Mouse (Mus musculus) c-Kit-positive CD71-positive TER-119-negative erythroid progenitor cells, embryonic 14.5 days (primary cell): ENCODE results near the gene Mfsd14a.
"Not testable (repeated sequence)": the region's sequence is repeated elsewhere in the genome, so short reads cannot be mapped to it uniquely, and the experiment has no call there.

Experiments
- DNase-seq: peaks from one replicate; pipeline ENCODE4 v3.0.0-alpha.2; 2013; ENCODE audit warnings: low read depth

Mfsd14a gene

GRCm38 (mm10) chr3:116662463-116662863 lies at the start of gene Mfsd14a:
Gene Mfsd14a (minus strand): TSS chr3:116662677.
- DNase-seq, result peak; percentile 90

DNA sequence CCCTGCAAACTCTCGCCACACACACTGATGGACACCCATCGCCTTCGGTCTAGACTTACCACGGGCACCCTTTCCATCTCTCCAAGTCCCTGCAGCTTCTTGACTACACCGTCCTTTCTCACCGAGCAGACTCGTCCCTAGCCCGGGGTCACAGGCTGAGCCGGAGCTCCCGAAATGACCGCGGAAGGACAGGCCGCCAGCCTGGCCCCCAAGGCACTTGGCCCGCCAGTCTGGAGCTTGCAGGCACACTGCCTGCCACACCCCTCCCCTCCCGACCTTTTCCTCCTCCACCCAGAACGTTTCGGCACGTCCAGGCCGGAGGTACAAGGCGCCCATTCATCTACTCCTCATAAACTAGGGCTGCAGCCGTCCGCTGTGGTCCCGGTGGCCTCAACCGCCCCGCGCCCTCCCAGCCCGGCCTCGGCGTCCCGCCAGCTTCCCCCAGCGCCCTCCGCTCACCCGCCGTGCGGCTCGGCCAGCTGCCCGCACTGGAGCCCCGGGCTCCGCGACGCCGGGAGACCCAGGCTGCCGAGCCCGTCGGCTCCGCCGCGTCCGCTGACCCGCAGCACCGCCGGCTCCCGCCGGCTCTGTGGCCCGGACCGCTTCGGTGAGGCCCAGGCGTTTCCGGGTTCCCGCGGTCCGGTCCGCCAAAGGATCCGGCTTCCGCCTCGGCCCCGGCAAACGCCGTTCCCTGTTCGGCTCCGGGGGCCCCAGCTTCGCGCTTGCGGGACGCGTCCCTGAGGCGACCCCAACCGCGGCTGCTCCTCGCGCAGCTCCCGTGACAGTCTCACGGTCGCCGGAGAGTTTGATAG lies 49.4 kb upstream of the Mfsd14a start:
- DNase-seq, result peak; percentile 49

DNA sequence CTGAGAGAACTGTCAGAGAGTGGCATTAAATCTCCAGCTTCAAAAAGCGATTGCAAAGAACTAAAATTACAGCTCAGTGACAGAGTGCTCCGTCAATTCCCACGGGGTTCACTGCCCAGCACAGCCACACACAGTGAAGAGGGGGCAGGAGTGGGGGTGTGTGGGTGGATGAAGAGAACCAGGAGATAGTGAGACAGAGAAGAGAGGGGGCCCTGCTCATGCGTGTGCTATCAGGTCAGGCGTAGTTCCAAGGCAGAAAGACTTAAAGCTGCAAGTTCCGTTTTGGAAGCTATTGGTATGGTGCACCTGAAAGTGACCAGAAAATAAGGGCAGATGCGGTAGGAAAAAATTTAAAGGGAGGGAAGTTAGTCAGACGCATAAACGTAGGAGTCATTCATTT lies 48.5 kb upstream of the Mfsd14a start:
- no peak for DNase-seq

DNA sequence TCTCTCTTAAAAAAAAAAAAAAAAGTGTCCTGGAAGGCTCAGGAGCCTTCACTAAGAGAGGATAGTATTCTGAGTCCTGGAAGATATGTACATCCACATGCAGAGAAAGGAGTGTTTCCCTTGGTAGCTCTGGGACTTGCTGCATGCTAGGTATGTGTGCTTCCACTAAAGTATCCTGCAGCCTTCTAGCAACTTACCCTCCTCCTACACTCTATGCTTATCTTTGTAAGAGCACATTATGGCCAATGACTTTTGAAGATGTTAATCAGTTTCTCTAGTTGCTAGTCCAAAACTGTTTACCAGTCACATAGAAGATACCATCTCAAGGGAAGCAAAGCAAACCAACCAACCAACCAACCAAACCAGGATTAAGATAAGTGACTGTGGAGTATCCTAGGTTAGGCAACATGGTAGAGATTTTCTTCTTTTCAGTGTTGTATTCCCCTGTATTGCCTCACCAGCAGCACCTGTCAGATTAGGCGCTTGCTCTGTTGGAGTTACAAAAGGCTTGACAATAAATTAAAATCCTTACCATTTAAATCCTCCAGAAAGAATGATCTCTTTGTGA lies 43.2 kb upstream of the Mfsd14a start:
- no peak for DNase-seq

GRCm38 (mm10) chr3:116703835-116704234 lies 41.4 kb upstream of the Mfsd14a start:
- no peak for DNase-seq

- DNase-seq, result no peak
These were observed 40.3 kb upstream of the Mfsd14a start for GRCm38 (mm10) chr3:116702647-116703272.

DNA sequence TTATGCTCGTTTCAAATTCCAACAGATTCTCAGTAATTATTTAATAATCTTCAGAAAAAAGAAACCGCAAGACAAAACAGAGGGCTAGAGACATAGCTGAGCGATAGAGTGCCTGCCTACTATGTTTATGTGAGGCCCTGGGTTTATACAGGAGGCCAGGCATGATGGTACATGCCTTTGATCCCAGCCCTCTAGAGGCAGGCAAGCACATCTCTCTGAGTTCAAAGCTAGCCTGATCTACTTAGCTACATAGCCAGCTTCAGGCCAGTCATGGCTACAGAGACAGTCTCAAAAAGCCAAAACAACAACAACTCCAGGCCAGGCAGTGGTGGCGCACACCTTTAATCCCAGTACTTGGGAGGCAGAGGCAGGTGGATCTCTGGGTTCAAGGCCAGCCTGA lies 39.1 kb upstream of the Mfsd14a start:
- DNase-seq, result no peak

DNA sequence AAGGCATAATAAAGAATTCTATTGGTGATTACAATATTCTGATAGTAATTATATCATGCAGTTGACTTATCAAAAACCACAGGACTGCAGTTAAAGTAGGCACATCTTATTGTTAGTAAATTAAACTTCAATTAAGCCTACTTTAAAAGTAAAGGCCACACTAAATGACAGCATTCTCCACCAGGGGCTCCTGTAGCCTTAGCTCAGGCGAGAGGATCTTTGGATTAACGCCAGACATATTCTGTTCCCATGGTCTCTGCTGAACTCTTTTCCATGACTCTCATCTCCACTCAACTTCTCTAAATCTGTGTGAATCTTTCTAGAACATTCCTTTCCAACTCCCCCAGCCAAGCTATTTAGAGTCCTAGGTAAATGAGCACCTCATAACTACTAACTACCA lies 36.3 kb upstream of the Mfsd14a start:
- no peak for DNase-seq

GRCm38 (mm10) chr3:116695666-116695985 lies 33.1 kb upstream of the Mfsd14a start:
- DNase-seq, result no peak

DNA sequence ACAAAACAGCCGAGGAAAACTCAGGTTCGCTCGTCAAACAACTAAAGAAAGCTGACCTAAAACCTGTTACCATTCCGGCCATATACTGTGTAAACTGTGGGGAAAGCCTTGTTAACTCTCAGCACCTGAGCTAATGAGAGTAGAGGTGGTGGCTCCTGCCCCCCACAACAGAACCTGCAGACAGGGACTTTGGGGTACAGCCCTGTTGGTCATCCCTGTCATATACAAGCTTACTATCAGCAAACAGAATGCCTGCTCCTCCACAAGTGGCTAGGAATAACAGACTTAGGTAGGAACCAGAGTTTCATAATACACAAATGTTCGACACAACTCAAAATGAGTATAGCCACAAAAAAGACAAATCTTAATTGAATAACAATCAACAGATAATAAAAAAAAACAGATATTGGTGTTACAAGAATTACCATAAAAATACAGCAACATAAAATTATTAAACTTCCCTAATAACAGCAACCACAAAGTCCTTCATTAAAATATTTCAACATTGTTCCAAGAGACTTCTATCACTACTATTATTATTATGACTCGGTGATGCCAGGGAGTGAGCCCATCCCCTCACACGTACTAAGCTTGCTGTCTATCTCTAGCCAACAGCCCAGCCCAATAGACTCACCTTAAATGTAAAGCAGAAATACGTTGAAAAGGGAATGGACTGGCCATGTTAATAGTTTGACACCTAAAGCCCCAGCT lies 32.6 kb upstream of the Mfsd14a start:
- DNase-seq, result no peak

DNA sequence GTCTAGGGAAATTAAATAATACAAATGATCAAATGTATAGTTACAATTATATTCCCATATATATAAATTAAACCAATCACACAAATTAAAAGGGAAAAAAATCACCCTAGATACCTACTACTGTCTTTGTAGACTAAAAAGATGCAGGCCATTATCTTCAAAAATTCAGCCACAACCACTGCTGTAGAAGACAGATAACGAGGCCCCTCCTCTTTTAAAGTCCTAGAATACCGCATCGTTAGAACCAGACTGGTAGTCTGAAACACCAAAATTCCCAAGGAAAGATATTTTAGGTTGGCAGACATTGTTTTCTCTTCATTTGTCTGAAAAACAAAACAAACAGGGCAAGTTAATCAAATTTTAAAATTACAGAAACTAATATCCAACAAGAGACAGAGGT lies 31.8 kb upstream of the Mfsd14a start:
- peak; percentile 87 for DNase-seq

GRCm38 (mm10) chr3:116681160-116681559 lies 18.7 kb upstream of the Mfsd14a start, which contains the start of gene Gm43191:
Gene Gm43191 (minus strand): TSS chr3:116681260.
- DNase-seq, result no peak

- not testable (repeated sequence) for DNase-seq
These were observed 1.8 kb upstream of the Mfsd14a start for GRCm38 (mm10) chr3:116664281-116664680.

DNA sequence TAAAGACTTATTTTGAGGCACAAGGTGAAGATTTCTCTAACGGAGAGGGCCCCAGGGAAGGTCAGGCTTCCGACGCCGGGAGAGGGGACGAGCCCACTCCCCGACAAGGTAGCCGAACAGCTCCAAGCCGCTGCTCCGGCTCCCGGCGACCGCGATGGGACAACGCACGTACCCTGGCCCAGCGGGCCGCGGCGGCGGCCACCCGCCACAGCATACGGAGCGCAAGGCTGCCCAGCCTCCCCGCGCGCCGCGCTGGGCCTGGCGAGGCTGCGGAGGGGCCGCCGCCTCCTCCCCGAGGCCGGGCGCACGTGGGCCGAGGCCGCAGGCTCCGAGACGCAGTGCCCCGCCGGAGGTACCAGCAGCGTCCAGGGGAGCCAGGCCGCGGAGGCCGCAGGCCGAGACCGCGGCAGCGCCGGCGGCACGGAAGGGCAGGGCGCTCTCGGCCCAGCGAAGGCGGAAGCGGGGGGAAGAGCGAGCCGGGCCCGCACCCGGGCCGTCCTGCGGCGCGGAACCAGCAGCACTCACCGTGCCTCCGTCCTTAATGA lies 535 bp downstream of the Mfsd14a start:
- DNase-seq, result no peak

- no peak for DNase-seq
These were observed 1.1 kb downstream of the Mfsd14a start for GRCm38 (mm10) chr3:116661288-116661869.

- DNase-seq, result no peak
These were observed 2.5 kb downstream of the Mfsd14a start for GRCm38 (mm10) chr3:116659856-116660430.

DNA sequence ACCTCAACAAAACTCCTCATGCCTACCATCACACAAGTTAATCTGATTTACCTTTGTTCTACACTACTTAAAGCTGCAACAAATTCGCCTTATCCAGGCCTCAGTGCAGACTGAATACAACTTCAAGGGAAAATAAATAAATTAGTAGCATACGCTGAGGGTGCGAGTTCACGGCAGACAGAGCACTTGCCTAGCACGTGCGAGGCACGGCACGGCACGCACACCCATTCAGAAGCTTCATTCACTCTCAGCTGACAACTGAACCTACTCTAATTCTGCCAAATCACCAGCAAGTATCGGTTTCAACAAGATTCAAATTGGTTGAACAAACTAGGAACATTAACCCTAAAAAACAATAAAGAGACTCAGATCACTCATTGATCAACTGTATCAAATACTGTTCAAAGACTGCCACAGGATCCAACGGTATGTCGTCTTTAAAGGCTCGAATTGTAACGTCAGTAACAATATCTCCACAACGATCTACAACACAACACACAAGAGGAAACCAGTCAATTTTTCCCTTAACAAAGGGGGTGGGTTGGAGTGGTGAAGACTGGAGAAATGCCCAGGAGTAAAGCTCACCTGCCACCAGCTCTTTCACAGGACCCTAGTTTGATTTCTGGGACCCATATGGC lies 3.4 kb downstream of the Mfsd14a start:
- no peak for DNase-seq

GRCm38 (mm10) chr3:116656184-116656965 lies 6.1 kb downstream of the Mfsd14a start:
- no peak for DNase-seq

DNA sequence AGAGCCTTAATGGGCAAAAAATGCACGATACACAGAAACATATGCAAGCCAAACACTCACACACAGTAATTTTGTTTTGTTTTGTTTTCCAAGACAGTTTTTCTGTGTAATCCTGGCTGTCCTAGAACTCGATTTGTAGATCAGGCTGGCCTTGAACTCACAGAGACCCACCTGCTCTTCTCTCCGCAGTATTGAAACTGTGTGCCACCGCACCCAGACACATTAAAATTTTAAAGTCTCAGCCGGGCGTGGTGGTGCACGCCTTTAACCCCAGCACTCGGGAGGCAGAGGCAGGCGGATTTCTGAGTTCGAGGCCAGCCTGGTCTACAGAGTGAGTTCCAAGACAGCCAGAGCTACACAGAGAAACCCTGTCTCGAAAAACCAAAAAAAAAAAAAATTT lies 8.4 kb downstream of the Mfsd14a start:
- not testable (repeated sequence) for DNase-seq

- no peak for DNase-seq
These were observed 9.1 kb downstream of the Mfsd14a start for GRCm38 (mm10) chr3:116653278-116653945.
